Mouse (Mus musculus) neural tube, embryonic 11.5 days (tissue): ENCODE measurements at regions not wholly inside any gene's neighbourhood (a gene's known extent, or its start where the extent isn't known, plus 50 kb on each side); places are given as distances from the start of the nearest gene placed in this dataset.

Source experiments
- ATAC-seq: fragments of 200-750 bp; cut with Nextera tagmentation; 2 replicates; pipeline ENCODE4 v1.8.0; 2017; ENCODE audit warnings: moderate number of reproducible peaks, mild to moderate bottlenecking, moderate TSS enrichment, moderate library complexity; ENCODE audit not compliant: insufficient read depth, low FRiP score, low TSS enrichment
- DNase-seq: peaks from one replicate; pipeline ENCODE4 v3.0.0-alpha.2; 2015; ENCODE audit warnings: low spot score
- H3K27ac ChIP-seq: fragments of 300-500 bp; sonication (generic); 2 replicates; pipeline ENCODE4 v1.5.1; 2014; ENCODE audit warnings: low read depth, mild to moderate bottlenecking, low read length
- H3K27me3 ChIP-seq: fragments of 300-500 bp; sonication (generic); 2 replicates; pipeline ENCODE4 v1.6.1; 2014; ENCODE audit warnings: mild to moderate bottlenecking, low read length, mixed read lengths; ENCODE audit not compliant: control insufficient read depth, insufficient read depth
- H3K36me3 ChIP-seq: fragments of 300-500 bp; sonication (generic); 2 replicates; pipeline ENCODE4 v1.6.1; 2014; ENCODE audit warnings: mild to moderate bottlenecking, low read length, moderate library complexity, mixed read lengths; ENCODE audit not compliant: control insufficient read depth, insufficient read depth
- H3K4me1 ChIP-seq: fragments of 300-500 bp; sonication (generic); 2 replicates; pipeline ENCODE4 v1.6.1; 2014; ENCODE audit warnings: low read length, mixed read lengths; ENCODE audit not compliant: control insufficient read depth, insufficient read depth
- H3K4me2 ChIP-seq: fragments of 300-500 bp; sonication (generic); 2 replicates; pipeline ENCODE4 v1.6.1; 2014; ENCODE audit warnings: low read depth, mild to moderate bottlenecking, moderate library complexity
- H3K4me3 ChIP-seq: fragments of 300-500 bp; sonication (generic); 2 replicates; pipeline ENCODE4 v1.5.1; 2014; ENCODE audit warnings: low read depth, low read length
- H3K9ac ChIP-seq: fragments of 300-500 bp; sonication (generic); 2 replicates; pipeline ENCODE4 v1.6.1; 2014; ENCODE audit warnings: mild to moderate bottlenecking, low read length
- H3K9me3 ChIP-seq: fragments of 300-500 bp; sonication (generic); 2 replicates; pipeline ENCODE4 v1.6.1; 2016; ENCODE audit warnings: low read length; ENCODE audit not compliant: control insufficient read depth
- WGBS: fragments of 180-500 bp; shearing (Covaris S2); extraction: QIAGEN DNeasy Blood & Tissue Kit; methylation state at CpG from one replicate; pipeline ENCODE4 v1.1.7; 2014; 5-methylcytosine and 5-hydroxymethylcytosine counted together

- ATAC-seq (peak; percentile 50; the same call in 1 of the 2 replicates), DNase-seq (no peak)
- Histone ChIP-seq H3K9ac (no peak overlapping the region), H3K9me3 (no peaks in the 10 kb centered on the region), H3K4me3 (no peak overlapping the region), H3K27me3 (no peaks in the 10 kb centered on the region), H3K36me3 (no peaks in the 10 kb centered on the region), H3K27ac (no peak overlapping the region), H3K4me1 (no peaks in the 10 kb centered on the region), H3K4me2 (no peak overlapping the region)
- WGBS: 60% methylated on average over 8 of the region's 8 CpGs
Observed at GRCm38 (mm10) chr8:116243493-116243892, 261.3 kb upstream of the Dynlrb2 start.

- DNase-seq: no peak
- no peaks in the 10 kb centered on the region for H3K36me3 ChIP-seq
- WGBS: 83% methylated on average over 5 of the region's 5 CpGs
- no peak overlapping the region for H3K4me2 ChIP-seq
- H3K27me3 ChIP-seq: no peaks in the 10 kb centered on the region
- no peaks in the 10 kb centered on the region for H3K9me3 ChIP-seq
- H3K9ac ChIP-seq: no peak overlapping the region
- no peaks in the 10 kb centered on the region for H3K4me1 ChIP-seq
- no peak for ATAC-seq
- no peak overlapping the region for H3K4me3 ChIP-seq
- H3K27ac ChIP-seq: no peak overlapping the region
Observed at GRCm38 (mm10) chr8:116242972-116243371, 261.8 kb upstream of the Dynlrb2 start.

- Histone ChIP-seq H3K27me3 (no peaks in the 10 kb centered on the region), H3K27ac (no peak overlapping the region), H3K9ac (no peak overlapping the region), H3K4me1 (no peaks in the 10 kb centered on the region), H3K4me3 (no peak overlapping the region), H3K9me3 (no peaks in the 10 kb centered on the region), H3K4me2 (no peak overlapping the region), H3K36me3 (no peaks in the 10 kb centered on the region)
- ATAC-seq: no peak
- WGBS: 85% methylated on average over 5 of the region's 5 CpGs
- DNase-seq: no peak
Observed at GRCm38 (mm10) chr8:116241987-116242242, 262.9 kb upstream of the Dynlrb2 start.

- no peak overlapping the region for H3K4me3 ChIP-seq
- no peak overlapping the region for H3K27ac ChIP-seq
- no peak overlapping the region for H3K9ac ChIP-seq
- no peaks in the 10 kb centered on the region for H3K36me3 ChIP-seq
- DNase-seq (no peak), ATAC-seq (no peak)
- no peaks in the 10 kb centered on the region for H3K9me3 ChIP-seq
- 73% methylated on average over 11 of the region's 11 CpGs for WGBS
- no peaks in the 10 kb centered on the region for H3K27me3 ChIP-seq
- no peaks in the 10 kb centered on the region for H3K4me1 ChIP-seq
- no peak overlapping the region for H3K4me2 ChIP-seq
Observed at GRCm38 (mm10) chr8:116241146-116241986, 263.4 kb upstream of the Dynlrb2 start.

GRCm38 (mm10) chr8:116238670-116239069 is 266.1 kb upstream of the Dynlrb2 start:
- Histone ChIP-seq H3K9ac (no peak overlapping the region), H3K27ac (no peak overlapping the region), H3K4me3 (no peak overlapping the region), H3K4me1 (no peaks in the 10 kb centered on the region), H3K9me3 (no peaks in the 10 kb centered on the region), H3K4me2 (no peak overlapping the region), H3K36me3 (no peaks in the 10 kb centered on the region), H3K27me3 (no peaks in the 10 kb centered on the region)
- WGBS: 92% methylated on average over 1 of the region's 1 CpGs
- no peak for DNase-seq
- no peak for ATAC-seq

GRCm38 (mm10) chr8:116237561-116238100 is 267.1 kb upstream of the Dynlrb2 start:
- no peak for ATAC-seq
- Histone ChIP-seq H3K9ac (no peak overlapping the region), H3K36me3 (no peaks in the 10 kb centered on the region), H3K27ac (no peak overlapping the region), H3K4me3 (no peak overlapping the region), H3K27me3 (no peaks in the 10 kb centered on the region), H3K4me2 (no peak overlapping the region), H3K4me1 (no peaks in the 10 kb centered on the region), H3K9me3 (no peaks in the 10 kb centered on the region)
- no peak for DNase-seq
- 84% methylated on average over 3 of the region's 3 CpGs for WGBS

- peak; percentile 51 for DNase-seq
Observed at GRCm38 (mm10) chr8:116229654-116230136, 275.1 kb upstream of the Dynlrb2 start.

GRCm38 (mm10) chr8:116227003-116227402 is 277.8 kb upstream of the Dynlrb2 start:
- DNase-seq: no peak
- Histone ChIP-seq H3K4me3 (no peak overlapping the region), H3K27me3 (0 out of 2 replicates have a peak, but pooled peaks cover 2% of the 10 kb centered on the region), H3K9ac (no peak overlapping the region), H3K9me3 (no peaks in the 10 kb centered on the region), H3K4me2 (no peak overlapping the region), H3K36me3 (no peaks in the 10 kb centered on the region), H3K4me1 (0 out of 2 replicates have a peak, but pooled peaks cover 4% of the 10 kb centered on the region), H3K27ac (no peak overlapping the region)
- ATAC-seq: no peak
- WGBS: 72% methylated on average over 11 of the region's 11 CpGs

More at GRCm38 (mm10) chr8:116229654-116230136, 275.1 kb upstream of the Dynlrb2 start:
- Histone ChIP-seq H3K36me3 (no peaks in the 10 kb centered on the region), H3K4me1 (0 out of 2 replicates have a peak, but pooled peaks cover 4% of the 10 kb centered on the region), H3K9me3 (no peaks in the 10 kb centered on the region), H3K27ac (no peak overlapping the region), H3K4me2 (no peak overlapping the region), H3K4me3 (no peak overlapping the region), H3K9ac (no peak overlapping the region), H3K27me3 (0 out of 2 replicates have a peak, but pooled peaks cover 2% of the 10 kb centered on the region)
- 19% methylated on average over 5 of the region's 5 CpGs for WGBS
- peak; percentile 85 for ATAC-seq

GRCm38 (mm10) chr8:116223235-116223634 is 281.5 kb upstream of the Dynlrb2 start:
- 91% methylated on average over 2 of the region's 2 CpGs for whole genome bisulfite sequencing
- DNase-seq: no peak

More at GRCm38 (mm10) chr8:116223235-116223634, 281.5 kb upstream of the Dynlrb2 start:
- H3K4me2 ChIP-seq: no peak overlapping the region
- no peaks in the 10 kb centered on the region for H3K9me3 ChIP-seq
- no peaks in the 10 kb centered on the region for H3K27me3 ChIP-seq
- no peak for ATAC-seq
- H3K9ac ChIP-seq: no peak overlapping the region
- H3K36me3 ChIP-seq: no peaks in the 10 kb centered on the region
- no peak overlapping the region for H3K27ac ChIP-seq
- H3K4me3 ChIP-seq: no peak overlapping the region
- H3K4me1 ChIP-seq: no peaks in the 10 kb centered on the region
